Mouse (Mus musculus) heart, embryonic 13.5 days (tissue): ENCODE results near the gene Gas2. TPM values are rescaled to one million over a fixed set of nuclear protein-coding genes. Genes with fewer than 3 reads are reported as not detected.

Experiments used
- ATAC-seq: fragments of 200-750 bp; cut with Nextera tagmentation; 2 replicates; pipeline ENCODE4 v1.8.0; 2017; ENCODE audit warnings: moderate TSS enrichment; ENCODE audit not compliant: insufficient number of reproducible peaks, low FRiP score, low TSS enrichment; ENCODE audit errors: extremely low read depth
- H3K27ac ChIP-seq: fragments of 300-500 bp; sonication (generic); replicated peaks from 2 replicates; pipeline ENCODE4 v1.5.1; 2015; ENCODE audit warnings: moderate library complexity, mild to moderate bottlenecking, inconsistent platforms
- H3K27me3 ChIP-seq: fragments of 300-500 bp; sonication (generic); replicated peaks from 2 replicates; pipeline ENCODE4 v1.6.1; 2015; ENCODE audit warnings: mild to moderate bottlenecking, inconsistent platforms
- H3K36me3 ChIP-seq: fragments of 300-500 bp; sonication (generic); 2 replicates; pipeline ENCODE4 v1.6.1; 2015; ENCODE audit warnings: mild to moderate bottlenecking, inconsistent platforms
- H3K4me1 ChIP-seq: fragments of 300-500 bp; sonication (generic); 2 replicates; pipeline ENCODE4 v1.6.1; 2015; ENCODE audit warnings: inconsistent platforms
- H3K4me2 ChIP-seq: fragments of 300-500 bp; sonication (generic); 2 replicates; pipeline ENCODE4 v1.6.1; 2015; ENCODE audit warnings: inconsistent platforms, mild to moderate bottlenecking, moderate library complexity
- H3K4me3 ChIP-seq: fragments of 300-500 bp; sonication (generic); 2 replicates; pipeline ENCODE4 v1.5.1; 2015; ENCODE audit warnings: moderate library complexity, mild to moderate bottlenecking, inconsistent platforms
- H3K9ac ChIP-seq: fragments of 300-500 bp; sonication (generic); 2 replicates; pipeline ENCODE4 v1.6.1; 2015; ENCODE audit warnings: inconsistent platforms, mild to moderate bottlenecking, moderate library complexity
- H3K9me3 ChIP-seq: fragments of 300-500 bp; sonication (generic); 2 replicates; pipeline ENCODE4 v1.6.1; 2016; ENCODE audit warnings: inconsistent platforms
- WGBS: fragments of 180-500 bp; shearing (Covaris S2); methylation state at CpG from one replicate; pipeline ENCODE4 v1.1.7; 2015; ENCODE audit warnings: mixed read lengths; 5-methylcytosine and 5-hydroxymethylcytosine counted together
- polyA plus RNA-seq: library from polyadenylated mRNA; unstranded; fragments of >200 nt; fragmentation: Nextera tagmentation; extraction: Ambion mirVana; gene quantifications from 2 replicates; pipeline ENCODE4 v1.2.1, GENCODE M21; 2015

The Gas2 gene
- polyA plus RNA-seq: 7.6 and 8.7 TPM in 2 replicates

DNA sequence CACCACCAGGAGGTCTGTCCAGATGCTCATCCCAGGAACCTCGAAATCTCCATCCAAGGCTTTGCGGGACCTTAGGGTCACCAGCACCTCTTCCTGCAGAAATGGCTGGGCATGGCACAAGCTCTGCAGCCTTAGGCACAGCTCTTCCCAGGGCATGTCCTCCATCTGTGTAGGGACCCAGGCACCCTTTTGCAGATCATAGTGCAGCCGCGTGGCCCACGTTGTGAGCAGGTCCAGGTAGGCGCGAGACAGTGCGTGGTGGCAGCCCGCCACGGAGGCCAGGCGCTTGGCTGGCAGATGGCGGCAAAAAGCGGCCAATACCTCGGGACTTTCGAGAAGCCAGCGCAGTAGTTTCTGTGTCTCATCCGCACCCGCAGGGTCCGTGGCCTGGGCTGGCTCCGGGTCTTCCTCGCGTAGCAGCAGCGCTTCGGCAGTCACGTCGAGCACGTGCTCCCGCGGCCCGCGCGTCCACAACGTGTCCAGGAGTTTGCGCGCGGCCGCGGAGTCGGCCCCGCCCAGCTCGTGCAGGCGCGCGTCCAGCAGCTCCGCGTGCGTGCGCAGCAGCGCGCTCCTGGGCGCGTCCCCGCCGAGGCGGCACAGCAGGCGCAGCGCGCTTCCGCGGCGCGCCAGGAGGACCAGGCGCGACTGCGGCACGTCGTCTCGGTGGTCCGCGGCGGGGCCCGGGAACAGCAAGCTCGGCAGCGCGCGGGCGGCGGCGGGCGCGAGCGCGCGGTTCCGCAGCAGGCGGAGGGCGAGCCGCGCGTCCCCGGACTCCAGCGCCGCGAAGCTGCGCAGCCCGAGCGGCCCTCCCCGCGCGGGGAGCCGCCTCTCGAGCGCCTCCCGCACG is at the start of gene Gas2:
Gas2 (plus strand) TSS at position 766 of the 847 bp plus-strand sequence.
- 7% methylated on average over 75 of the region's 105 CpGs for WGBS
- Histone ChIP-seq H3K27ac (peak within 1 kb of the TSS; percentile 97), H3K4me2 (peak within 1 kb of the TSS; percentile 88), H3K4me1 (peaks cover 14% of the 10 kb centered on the region), H3K36me3 (peaks cover 35% of the 10 kb centered on the region), H3K9ac (peak within 1 kb of the TSS; percentile 92), H3K4me3 (peak within 1 kb of the TSS; percentile 84), H3K27me3 (no peaks in the 10 kb centered on the region), H3K9me3 (no peaks in the 10 kb centered on the region)
- peak; percentile 80 for ATAC-seq

DNA sequence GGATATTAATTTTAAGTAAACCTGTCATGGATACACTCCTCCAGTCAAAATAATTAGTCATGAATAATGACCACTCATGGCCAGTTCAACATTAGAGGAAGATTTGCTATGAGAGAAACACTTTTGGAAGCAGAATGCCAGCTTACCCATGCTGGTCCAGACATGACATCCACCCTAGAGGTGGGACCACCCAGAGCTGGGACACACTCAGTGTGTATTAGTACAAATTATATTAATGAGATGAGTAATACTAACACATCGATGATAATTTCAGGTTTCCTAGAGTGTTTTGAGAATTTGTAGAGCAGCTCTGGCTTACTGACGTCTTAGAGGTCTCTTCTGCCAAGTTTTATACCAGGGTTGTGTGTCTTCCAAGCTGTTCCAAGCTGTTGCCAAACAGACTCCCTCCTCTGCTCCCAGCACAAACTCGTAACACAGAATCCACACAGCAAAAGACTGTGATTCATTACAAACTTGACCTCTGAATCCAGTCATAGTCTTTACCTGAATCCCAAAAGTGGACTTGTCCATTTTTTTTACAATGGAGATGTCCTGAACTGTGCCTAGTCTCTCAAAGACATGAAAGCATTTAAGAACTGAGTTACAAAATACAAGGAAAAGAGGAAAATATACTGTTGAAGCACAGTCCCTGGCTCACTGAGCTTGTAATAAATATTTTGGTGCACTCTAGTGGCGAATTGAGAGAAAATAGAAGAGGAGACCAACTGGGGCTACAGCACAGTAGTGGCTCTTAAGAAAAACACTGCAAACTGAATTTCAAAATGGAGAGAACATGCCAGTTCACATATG is 46.1 kb upstream of the Gas2 start:
- WGBS: 48% methylated on average over 4 of the region's 4 CpGs

DNA sequence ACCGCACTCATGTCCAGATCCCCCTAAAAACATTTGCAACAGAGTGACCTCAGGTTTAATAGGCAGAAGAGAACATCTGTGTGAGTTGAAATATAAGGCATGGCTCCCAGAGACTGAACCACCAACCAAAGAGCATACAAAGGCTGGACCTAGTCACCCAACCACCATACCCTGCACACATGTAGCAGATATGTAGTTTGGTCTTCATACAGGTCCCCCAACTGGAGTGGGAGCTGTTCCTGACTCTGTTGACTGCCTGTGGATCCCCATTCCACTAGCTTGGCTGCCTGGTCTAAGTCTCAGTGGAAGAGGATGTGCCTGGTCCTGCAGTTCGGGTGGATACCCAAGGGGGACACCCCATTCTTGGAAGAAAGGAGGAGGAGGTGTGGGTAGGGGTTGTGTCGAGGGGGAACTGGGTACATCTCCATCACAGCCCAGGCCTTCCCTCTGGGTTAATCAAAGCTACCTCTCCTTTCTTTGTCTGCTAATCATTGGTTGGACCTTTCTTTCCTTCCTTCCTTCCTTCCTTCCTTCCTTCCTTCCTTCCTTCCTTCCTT is 45.5 kb upstream of the Gas2 start:
- 57% methylated on average over 3 of the region's 3 CpGs for WGBS
- ATAC-seq: no peak
- no peak overlapping the region for H3K4me2 ChIP-seq
- no peaks in the 10 kb centered on the region for H3K27me3 ChIP-seq
- H3K27ac ChIP-seq: no peak overlapping the region
- H3K4me3 ChIP-seq: no peak overlapping the region
- no peaks in the 10 kb centered on the region for H3K36me3 ChIP-seq
- H3K4me1 ChIP-seq: no peaks in the 10 kb centered on the region
- H3K9me3 ChIP-seq: no peaks in the 10 kb centered on the region
- H3K9ac ChIP-seq: no peak overlapping the region

More for the DNA sequence above, 46.1 kb upstream of the Gas2 start:
- Histone ChIP-seq H3K27me3 (no peaks in the 10 kb centered on the region), H3K27ac (no peak overlapping the region), H3K36me3 (no peaks in the 10 kb centered on the region), H3K4me1 (no peaks in the 10 kb centered on the region), H3K9ac (no peak overlapping the region), H3K9me3 (no peaks in the 10 kb centered on the region), H3K4me2 (no peak overlapping the region), H3K4me3 (no peak overlapping the region)
- ATAC-seq: no peak

GRCm38 (mm10) chr7:51818251-51818974 is 43.4 kb upstream of the Gas2 start:
- H3K36me3 ChIP-seq: no peaks in the 10 kb centered on the region
- WGBS: 53% methylated on average over 3 of the region's 3 CpGs
- no peak overlapping the region for H3K9ac ChIP-seq
- H3K27me3 ChIP-seq: no peaks in the 10 kb centered on the region
- no peak overlapping the region for H3K27ac ChIP-seq
- no peaks in the 10 kb centered on the region for H3K9me3 ChIP-seq
- ATAC-seq: no peak
- no peaks in the 10 kb centered on the region for H3K4me1 ChIP-seq
- no peak overlapping the region for H3K4me3 ChIP-seq
- no peak overlapping the region for H3K4me2 ChIP-seq

- H3K27me3 ChIP-seq: no peaks in the 10 kb centered on the region
- H3K9me3 ChIP-seq: no peaks in the 10 kb centered on the region
- H3K9ac ChIP-seq: no peak overlapping the region
- WGBS: 59% methylated on average over 1 of the region's 1 CpGs
- ATAC-seq: no peak
- H3K36me3 ChIP-seq: no peaks in the 10 kb centered on the region
- H3K4me2 ChIP-seq: no peak overlapping the region
- H3K27ac ChIP-seq: no peak overlapping the region
- H3K4me1 ChIP-seq: no peaks in the 10 kb centered on the region
- H3K4me3 ChIP-seq: no peak overlapping the region
Measured at GRCm38 (mm10) chr7:51819891-51820290, 41.9 kb upstream of the Gas2 start.

DNA sequence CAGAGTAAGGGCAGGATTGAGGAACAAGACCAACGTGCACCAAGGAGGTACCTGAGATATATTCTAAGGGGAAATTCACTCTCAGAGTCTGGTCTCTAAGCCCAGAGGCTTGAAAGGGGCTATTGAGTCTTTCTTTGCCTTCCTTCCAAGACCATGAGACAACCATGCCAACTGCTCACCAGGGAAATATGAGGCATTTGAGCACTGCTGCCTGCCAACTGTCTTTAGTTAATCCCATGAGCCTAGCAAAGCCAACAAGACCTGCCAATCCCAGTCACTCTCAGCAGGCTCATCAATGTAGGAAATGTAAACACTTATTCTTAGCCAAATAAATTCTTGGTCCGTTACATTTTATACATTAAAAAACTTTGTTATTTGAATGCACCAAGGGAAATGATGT is 40.3 kb upstream of the Gas2 start:
- H3K4me3 ChIP-seq: no peak overlapping the region
- no peaks in the 10 kb centered on the region for H3K9me3 ChIP-seq
- no peak overlapping the region for H3K9ac ChIP-seq
- H3K4me1 ChIP-seq: no peaks in the 10 kb centered on the region
- H3K27ac ChIP-seq: no peak overlapping the region
- WGBS: 58% methylated on average over 2 of the region's 2 CpGs
- ATAC-seq: no peak
- no peaks in the 10 kb centered on the region for H3K36me3 ChIP-seq
- no peaks in the 10 kb centered on the region for H3K27me3 ChIP-seq
- H3K4me2 ChIP-seq: no peak overlapping the region

DNA sequence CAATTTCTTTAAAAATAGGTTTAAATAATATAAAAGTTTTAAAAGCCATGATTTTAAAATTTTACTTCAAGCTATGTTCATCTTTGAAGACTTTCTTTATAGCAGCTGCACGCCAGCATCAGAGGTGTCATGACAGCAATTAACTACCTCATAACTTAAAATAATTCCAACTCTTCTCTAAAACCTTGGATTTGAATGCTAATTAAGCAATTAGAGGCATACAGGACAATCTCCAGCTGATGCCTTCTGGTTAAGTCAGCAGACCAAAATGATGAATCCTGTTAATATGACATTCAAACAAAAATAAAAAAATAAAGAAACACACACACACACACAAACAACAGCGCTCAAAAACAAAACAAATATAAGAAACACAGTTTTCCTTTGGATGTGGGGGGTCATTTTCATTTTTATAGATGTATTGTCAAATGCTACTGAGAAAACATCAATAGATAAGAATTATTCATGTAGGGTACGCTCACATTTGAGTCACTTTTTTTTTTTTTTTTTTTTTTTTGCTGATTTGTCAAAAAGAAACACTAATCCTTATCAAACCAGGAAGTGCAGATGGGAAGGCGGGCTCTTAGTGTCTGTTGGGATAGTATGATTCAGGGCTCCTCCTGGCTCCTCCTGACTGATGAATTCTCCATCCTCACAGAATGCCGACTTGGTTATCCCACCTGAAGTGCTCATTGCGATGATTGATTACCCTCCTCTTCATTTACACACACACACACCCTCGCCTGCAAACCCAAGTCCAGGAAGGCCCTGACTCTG is 38.1 kb upstream of the Gas2 start:
- 70% methylated on average over 7 of the region's 7 CpGs for WGBS
- no peaks in the 10 kb centered on the region for H3K4me1 ChIP-seq
- no peaks in the 10 kb centered on the region for H3K27me3 ChIP-seq
- no peak for ATAC-seq
- H3K36me3 ChIP-seq: no peaks in the 10 kb centered on the region
- no peak overlapping the region for H3K4me2 ChIP-seq
- H3K27ac ChIP-seq: no peak overlapping the region
- no peak overlapping the region for H3K4me3 ChIP-seq
- no peak overlapping the region for H3K9ac ChIP-seq
- no peaks in the 10 kb centered on the region for H3K9me3 ChIP-seq

DNA sequence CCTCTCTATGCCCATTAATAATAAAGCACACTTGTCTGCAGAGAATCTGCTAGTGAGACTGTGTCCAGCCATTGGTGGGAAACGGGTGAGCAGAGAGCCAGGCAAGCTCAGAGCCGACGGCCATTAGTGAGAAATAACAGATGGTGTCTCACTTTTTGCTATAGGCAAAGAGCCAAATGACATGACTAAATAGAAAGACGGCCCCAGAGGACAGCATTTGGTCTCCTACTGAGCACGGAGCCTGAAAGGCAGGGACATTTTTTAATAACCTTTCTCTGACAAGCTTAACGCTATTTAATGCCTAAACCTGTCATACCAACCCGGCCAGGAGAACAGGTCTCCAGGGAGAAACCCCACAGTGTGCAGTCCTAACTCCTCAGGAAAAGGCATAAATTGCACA is 29.9 kb upstream of the Gas2 start:
- 52% methylated on average over 7 of the region's 7 CpGs for WGBS
- H3K4me1 ChIP-seq: no peaks in the 10 kb centered on the region
- H3K27ac ChIP-seq: no peak overlapping the region
- H3K4me2 ChIP-seq: no peak overlapping the region
- no peak overlapping the region for H3K9ac ChIP-seq
- no peak for ATAC-seq
- H3K4me3 ChIP-seq: no peak overlapping the region
- H3K27me3 ChIP-seq: no peaks in the 10 kb centered on the region
- no peaks in the 10 kb centered on the region for H3K36me3 ChIP-seq
- no peaks in the 10 kb centered on the region for H3K9me3 ChIP-seq

DNA sequence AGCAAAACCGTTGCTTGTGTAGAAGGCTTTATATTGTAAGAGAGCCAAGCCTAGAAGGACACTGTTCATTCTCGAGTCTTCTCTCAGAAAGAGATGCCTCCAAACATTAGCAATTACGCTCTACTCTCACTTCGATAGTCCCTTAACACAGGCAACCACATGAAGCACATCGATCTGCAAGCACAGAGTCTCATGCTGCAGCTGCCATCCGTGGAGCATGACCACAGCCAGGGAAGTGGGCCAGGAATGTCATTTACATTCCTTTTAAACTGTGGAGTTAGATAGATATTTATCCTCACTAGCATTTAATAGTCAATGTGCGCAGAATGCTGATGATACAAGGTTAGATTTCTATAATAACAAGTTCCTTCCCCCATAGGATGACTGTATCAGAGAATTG is 21.3 kb upstream of the Gas2 start:
- Histone ChIP-seq H3K4me2 (no peak overlapping the region), H3K4me3 (no peak overlapping the region), H3K4me1 (no peaks in the 10 kb centered on the region), H3K27me3 (no peaks in the 10 kb centered on the region), H3K36me3 (no peaks in the 10 kb centered on the region), H3K9ac (no peak overlapping the region), H3K27ac (no peak overlapping the region), H3K9me3 (no peaks in the 10 kb centered on the region; the same call in 1 of the 2 replicates)
- ATAC-seq: no peak
- 73% methylated on average over 7 of the region's 7 CpGs for WGBS

DNA sequence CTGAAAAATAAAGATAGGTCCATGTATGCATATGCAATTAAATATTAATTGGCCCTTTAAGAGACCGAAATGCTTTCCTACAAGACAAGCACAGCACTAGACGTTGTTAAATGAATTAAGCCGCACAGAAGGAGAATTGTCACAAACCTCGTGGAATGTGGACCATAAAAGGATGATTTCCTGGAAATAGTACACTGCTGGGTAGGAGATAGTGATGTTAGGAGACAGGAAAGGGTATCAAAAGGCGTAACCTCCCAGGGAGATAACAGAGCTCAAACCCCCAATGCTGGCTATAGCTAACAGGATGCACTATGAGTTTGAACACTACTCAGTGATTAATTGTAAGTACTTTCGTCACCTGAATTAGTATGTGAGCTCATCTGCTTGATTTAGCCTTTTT is 10.9 kb upstream of the Gas2 start:
- WGBS: 65% methylated on average over 6 of the region's 6 CpGs
- no peak overlapping the region for H3K27ac ChIP-seq
- no peaks in the 10 kb centered on the region for H3K36me3 ChIP-seq
- no peak for ATAC-seq
- no peaks in the 10 kb centered on the region for H3K9me3 ChIP-seq
- no peaks in the 10 kb centered on the region for H3K27me3 ChIP-seq
- H3K4me1 ChIP-seq: no peaks in the 10 kb centered on the region
- H3K9ac ChIP-seq: no peak overlapping the region
- no peak overlapping the region for H3K4me2 ChIP-seq
- H3K4me3 ChIP-seq: no peak overlapping the region
